Mouse (Mus musculus) megakaryocyte-erythroid progenitor cell, adult 5 weeks (primary cell): Measurements from ENCODE around the gene Dmrta1. TPM values are rescaled to one million over a fixed set of nuclear protein-coding genes. Genes with fewer than 3 reads are reported as not detected.

Experiments used
- polyA plus RNA-seq: library from polyadenylated mRNA; stranded (reverse); fragments of >175 nt; gene quantifications from 2 replicates; pipeline ENCODE4 v1.2.3, GENCODE M21; 2012

The Dmrta1 gene
- 0.02 TPM in 1 of 2 replicates, not detected in the other for polyA plus RNA-seq

DNA sequence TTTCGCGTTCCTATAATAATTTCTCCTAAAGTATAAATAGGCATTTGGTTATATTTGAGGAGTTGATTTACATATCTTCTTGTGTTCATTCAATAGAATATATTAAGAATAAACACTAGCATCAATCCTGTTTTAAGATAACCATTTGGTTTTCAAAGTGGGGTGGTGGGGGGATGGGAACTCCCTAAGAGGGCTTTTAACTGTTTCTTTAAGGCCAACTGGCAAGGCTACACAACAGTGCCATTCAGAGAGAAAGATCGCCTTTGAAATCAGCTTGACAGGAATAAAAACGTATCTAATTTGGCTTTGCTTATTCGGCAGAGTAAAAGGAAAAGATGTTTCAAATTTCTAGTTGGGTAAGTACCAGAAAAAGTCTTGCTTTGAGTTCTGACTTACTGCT, at the start of gene Dmrta1:
Dmrta1 (plus strand) TSS at position 242 of the 400 bp plus-strand sequence.

